Comparison of ENCODE assay signal across 9 mouse cellular contexts in genomic region chr12:17554200-17554951, GRCm38 (mm10). TPM values are rescaled to one million over a fixed set of nuclear protein-coding genes. Genes with fewer than 3 reads are reported as not detected.
DNase-seq lines count a peak whose midpoint lies in the region; ATAC-seq and TF ChIP-seq lines count a peak whose summit lies in the region.
"Had no signal": no experiment of that assay in that cellular context is flagged by ENCODE, and none has a peak within 500 bp of the region (broad histone marks: within the 10 kb centered on the region; RNA-seq: fewer than 3 reads in every experiment).

No protein-coding gene starts in this region.

- H3K4me3 ChIP-seq in ES-Bruce4 (ENCODE audit: low read depth, low read length) = no peak overlapping the region
- H3K4me3 ChIP-seq in forebrain, embryonic 14.5 days (ENCODE audit: low read depth, low read length) = no peak overlapping the region
- H3K4me3 ChIP-seq: limb, embryonic 12.5 days had no signal

- no peak overlapping the region for H3K27ac ChIP-seq in ES-Bruce4 (ENCODE audit: insufficient read depth, low read length)
- H3K27ac ChIP-seq in forebrain, embryonic 14.5 days (ENCODE audit: low read depth, low read length) = no peak overlapping the region
- H3K27ac ChIP-seq: limb, embryonic 12.5 days had no signal

- TF ChIP-seq POLR2A in ES-Bruce4 (IDR thresholded peaks at IDR 0.05; ENCODE audit: insufficient read depth, low read length) = no peak

- peak; percentile 14 for ATAC-seq in forebrain, embryonic 14.5 days
- ATAC-seq in neutrophil, adult 5-6 weeks (ENCODE audit: extremely low read depth, insufficient number of reproducible peaks, low FRiP score, poor library complexity, severe bottlenecking) = peak; percentile 79

- DNase-seq in c-Kit-positive CD71-positive TER-119-negative erythroid progenitor cells, embryonic 14.5 days (ENCODE audit: low read depth) = peak; percentile 84
- peak; percentile 90 for DNase-seq in forebrain, embryonic 14.5 days (ENCODE audit: low spot score)
- DNase-seq in heart, postnatal 14 days = peak; percentile 88 to 94
- DNase-seq in layer of hippocampus, adult 11-12 months (ENCODE audit: low spot score) = peak; percentile 92
- peak; percentile 83 to 89 for DNase-seq in lung, adult 18-20 months
- peak; percentile 97 for DNase-seq in testis, postnatal 10 days (ENCODE audit: low spot score)

- H3K27me3 ChIP-seq in ES-Bruce4 (ENCODE audit: control insufficient read depth, insufficient read depth, low read length, poor library complexity, severe bottlenecking) = no peaks in the 10 kb centered on the region
- H3K27me3 ChIP-seq in forebrain, embryonic 14.5 days (replicated peaks; ENCODE audit: control insufficient read depth, insufficient read depth, low read length) = no peaks in the 10 kb centered on the region
- H3K27me3 ChIP-seq: limb, embryonic 12.5 days had no signal

- no peak for TF ChIP-seq EP300 in ES-Bruce4 (IDR thresholded peaks at IDR 0.05; ENCODE audit: insufficient read depth, low read depth, low read length)

- no peaks in the 10 kb centered on the region for H3K9me3 ChIP-seq in ES-Bruce4 (replicated peaks; ENCODE audit: control insufficient read depth, insufficient read depth, low read length, poor library complexity, severe bottlenecking)
- no peaks in the 10 kb centered on the region for H3K9me3 ChIP-seq in forebrain, embryonic 14.5 days (replicated peaks; ENCODE audit: control insufficient read depth, low read length)
- H3K9me3 ChIP-seq: limb, embryonic 12.5 days had no signal

- no peak overlapping the region for H3K4me2 ChIP-seq in forebrain, embryonic 14.5 days (ENCODE audit: low read length)
- H3K4me2 ChIP-seq: limb, embryonic 12.5 days had no signal

- peaks cover 17% of the 10 kb centered on the region for H3K36me3 ChIP-seq in ES-Bruce4 (ENCODE audit: control insufficient read depth, insufficient read depth, low read length, poor library complexity, severe bottlenecking)
- H3K36me3 ChIP-seq in forebrain, embryonic 14.5 days (ENCODE audit: control insufficient read depth, insufficient read depth, low read length) = peaks cover 24% of the 10 kb centered on the region

- intact Hi-C loops in heart, postnatal 14 days (cut with DNase I) = loop anchor here (1.0 to 5.0 kb wide), 2 partner anchors 187 to 254 kb away; no protein-coding TSS in a partner anchor

- WGBS in forebrain, embryonic 14.5 days = 32% methylated on average over 15 of the region's 15 CpGs

- no peaks in the 10 kb centered on the region for H3K4me1 ChIP-seq in ES-Bruce4 (ENCODE audit: control insufficient read depth, insufficient read depth, low read length)
- peaks cover 15% of the 10 kb centered on the region for H3K4me1 ChIP-seq in forebrain, embryonic 14.5 days (ENCODE audit: control insufficient read depth, insufficient read depth, low read length)

- peak; percentile 92 for TF ChIP-seq CTCF in ES-Bruce4 (IDR thresholded peaks at IDR 0.05; ENCODE audit: low read depth, low read length)

- H3K9ac ChIP-seq in ES-Bruce4 (ENCODE audit: low read depth, poor library complexity, severe bottlenecking) = no peak overlapping the region
- no peak overlapping the region for H3K9ac ChIP-seq in forebrain, embryonic 14.5 days (ENCODE audit: low read length)
- H3K9ac ChIP-seq: limb, embryonic 12.5 days had no signal

RNA-seq across cellular contexts. Expression of gene Odc1, which starts 9.8 kb away (rescaled TPM):
- 628 and 653 TPM in 2 replicates for polyA plus RNA-seq in ES-Bruce4 (2011; ENCODE audit: insufficient read depth, insufficient read length, low read depth, missing spikeins)
- polyA plus RNA-seq in forebrain, embryonic 14.5 days (2014; fragmentation: Nextera tagmentation; extraction: Ambion mirVana) = 244 and 288 TPM in 2 replicates
- total RNA-seq in heart, postnatal 14 days (2021) = 10 to 100 TPM; 50.6 to 59.0 TPM
- 107 and 142 TPM in 2 replicates for total RNA-seq in neutrophil, adult 5-6 weeks (2017)
